Mouse (Mus musculus): ENCODE data around the gene Adam23. TPM values are rescaled to one million over a fixed set of nuclear protein-coding genes. Genes with fewer than 3 reads are reported as not detected.

Adam23 gene
- total and polyA plus RNA-seq, 3 experiments = not detected

DNA sequence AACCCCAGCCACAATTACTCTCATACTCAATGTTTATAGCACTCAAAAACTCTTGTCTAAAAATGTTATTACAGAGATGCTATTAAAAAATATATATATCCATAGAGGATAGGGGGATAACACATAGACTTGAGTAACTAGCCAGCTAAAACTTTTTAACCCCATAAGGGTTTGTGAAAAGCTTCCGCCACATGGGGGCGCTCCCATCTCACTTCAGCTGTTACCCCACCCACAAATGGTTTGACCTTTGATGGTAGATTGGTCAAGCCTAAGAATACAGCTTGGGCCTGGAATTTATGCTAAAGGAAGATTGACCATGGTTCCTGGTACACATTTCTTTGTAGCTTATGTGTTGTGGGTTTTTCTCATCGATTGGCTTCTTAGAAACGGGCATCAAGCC lies 42.1 kb upstream of the Adam23 start (continued):
- TF ChIP-seq CHD2 (IDR thresholded peaks at IDR 0.05; ENCODE audit: low read length) (no peak), RCOR1 (conservative IDR thresholded peaks at IDR 0.05; ENCODE audit: low read depth, low read length) (no peak)

- TF ChIP-seq POLR2AphosphoS2 (IDR thresholded peaks at IDR 0.05; ENCODE audit: low read depth, low read length) (no peak), NELFE (IDR thresholded peaks at IDR 0.05; ENCODE audit: low read depth, low read length) (no peak), MAX (IDR thresholded peaks at IDR 0.05; ENCODE audit: low read length) (no peak), ETS1 (conservative IDR thresholded peaks at IDR 0.05; ENCODE audit: low read depth, low read length) (no peak), IRF4 (IDR thresholded peaks at IDR 0.05; ENCODE audit: low read depth, low read length) (no peak), PAX5 (IDR thresholded peaks at IDR 0.05; ENCODE audit: low read length) (no peak), RAD21 (IDR thresholded peaks at IDR 0.05; ENCODE audit: low read depth, low read length) (no peak), ELF1 (IDR thresholded peaks at IDR 0.05; ENCODE audit: low read depth, low read length) (no peak), CHD1 (IDR thresholded peaks at IDR 0.05; ENCODE audit: low read depth, low read length) (no peak), SIN3A (IDR thresholded peaks at IDR 0.05; ENCODE audit: low read length) (no peak), ZKSCAN1 (IDR thresholded peaks at IDR 0.05; ENCODE audit: borderline replicate concordance, low read depth, low read length) (no peak), POLR2A (IDR thresholded peaks at IDR 0.05; ENCODE audit: low read depth, low read length) (no peak), CTCF (conservative IDR thresholded peaks at IDR 0.05 in 1 of 2, IDR thresholded peaks at IDR 0.05 in 1 of 2; ENCODE audit: low read depth in 2 of 2, low read length in 2 of 2) (no peak), UBTF (IDR thresholded peaks at IDR 0.05; ENCODE audit: low read depth, low read length) (no peak), SMC3 (IDR thresholded peaks at IDR 0.05; ENCODE audit: low read depth, low read length) (no peak), USF2 (conservative IDR thresholded peaks at IDR 0.05; ENCODE audit: low read depth, low read length) (no peak), MAFK (IDR thresholded peaks at IDR 0.05; ENCODE audit: insufficient replicate concordance, low read length) (no peak), ZMIZ1 (IDR thresholded peaks at IDR 0.05; ENCODE audit: low read depth, low read length) (no peak), USF1 (IDR thresholded peaks at IDR 0.05; ENCODE audit: low read depth, low read length) (no peak), MXI1 (IDR thresholded peaks at IDR 0.05; ENCODE audit: low read depth, low read length) (no peak)
- in situ Hi-C loops (cut with MboI; ENCODE audit: low pct_ligation_motif_present, low pct_unique_long_range_greater_than_20kb, low sequenced_read_pairs) (no loop called here), dilution Hi-C loops (cut with MboI; ENCODE audit: extremely low pct_ligation_motif_present, extremely low pct_unique_long_range_greater_than_20kb, low sequenced_read_pairs) (no loop called here)
- H3K36me3 ChIP-seq (replicated peaks in 1 of 2; ENCODE audit: control insufficient read depth in 1 of 2, insufficient read depth in 1 of 2, low read length in 1 of 2) = no peaks in the 10 kb centered on the region
- no peak overlapping the region for H3K4me3 ChIP-seq (replicated peaks in 1 of 3; ENCODE audit: low read depth in 2 of 3, low read length in 2 of 3, poor library complexity in 1 of 3)
- DNase-seq (ENCODE audit: extremely low read depth) = no peak
- peaks cover 0 to 9% of the 10 kb centered on the region in 2 experiments; a peak in 2 of 4 replicates for H3K4me1 ChIP-seq (ENCODE audit: control insufficient read depth in 1 of 2, insufficient read depth in 2 of 2)
- no peaks in the 10 kb centered on the region for H3K27me3 ChIP-seq (replicated peaks)
- no peaks in the 10 kb centered on the region for H3K79me2 ChIP-seq (replicated peaks; ENCODE audit: control insufficient read depth, extremely low read depth, insufficient read depth, poor library complexity, severe bottlenecking)
- H3K9ac ChIP-seq (ENCODE audit: insufficient read depth, low read depth) = no peak overlapping the region
- no peaks in the 10 kb centered on the region for H3K9me3 ChIP-seq (replicated peaks; ENCODE audit: low read length)
- H3K27ac ChIP-seq (ENCODE audit: insufficient read depth, low read depth) = no peak overlapping the region
- H3K4me2 ChIP-seq (ENCODE audit: insufficient read depth, low read depth, poor library complexity, severe bottlenecking) = no peak overlapping the region
Measured at GRCm38 (mm10) chr1:63408344-63408743, 37.3 kb upstream of the Adam23 start.

Data from CH12.LX (cell line).